Mouse (Mus musculus): ENCODE data around the gene Smbd1. TPM values are rescaled to one million over a fixed set of nuclear protein-coding genes. Genes with fewer than 3 reads are reported as not detected.

Gene Smbd1
- total and polyA plus RNA-seq, 3 experiments, result not detected

GRCm38 (mm10) chr16:32764961-32765360 is 45.3 kb downstream of the Smbd1 start:
- Histone ChIP-seq H3K9ac (ENCODE audit: insufficient read depth, low read depth) (no peak overlapping the region), H3K4me2 (ENCODE audit: insufficient read depth, low read depth, poor library complexity, severe bottlenecking) (no peak overlapping the region), H3K79me2 (replicated peaks; ENCODE audit: control insufficient read depth, extremely low read depth, insufficient read depth, poor library complexity, severe bottlenecking) (no peaks in the 10 kb centered on the region), H3K9me3 (replicated peaks; ENCODE audit: low read length) (peaks cover 3% of the 10 kb centered on the region), H3K4me3 (replicated peaks in 1 of 3; ENCODE audit: low read depth in 2 of 3, low read length in 2 of 3, poor library complexity in 1 of 3) (no peak overlapping the region), H3K4me1 (ENCODE audit: control insufficient read depth in 1 of 2, insufficient read depth in 2 of 2) (0 out of 4 replicates have a peak, but pooled peaks cover 2 to 3% of the 10 kb centered on the region in 2 experiments), H3K36me3 (replicated peaks in 1 of 2; ENCODE audit: control insufficient read depth in 1 of 2, insufficient read depth in 1 of 2, low read length in 1 of 2) (no peaks in the 10 kb centered on the region), H3K27me3 (replicated peaks) (peaks cover 6% of the 10 kb centered on the region), H3K27ac (ENCODE audit: insufficient read depth, low read depth) (no peak overlapping the region)
- dilution Hi-C loops (cut with MboI; ENCODE audit: extremely low pct_ligation_motif_present, extremely low pct_unique_long_range_greater_than_20kb, low sequenced_read_pairs), result no loop called here
- DNase-seq (ENCODE audit: extremely low read depth), result no peak
- TF ChIP-seq HCFC1 (IDR thresholded peaks at IDR 0.05; ENCODE audit: low read depth, low read length) (no peak), MXI1 (IDR thresholded peaks at IDR 0.05; ENCODE audit: low read depth, low read length) (no peak), CHD2 (IDR thresholded peaks at IDR 0.05; ENCODE audit: low read length) (no peak), ETS1 (conservative IDR thresholded peaks at IDR 0.05; ENCODE audit: low read depth, low read length) (no peak), UBTF (IDR thresholded peaks at IDR 0.05; ENCODE audit: low read depth, low read length) (no peak), SIN3A (IDR thresholded peaks at IDR 0.05; ENCODE audit: low read length) (no peak), MEF2A (IDR thresholded peaks at IDR 0.05; ENCODE audit: borderline replicate concordance, low read depth, low read length) (no peak), SMC3 (IDR thresholded peaks at IDR 0.05; ENCODE audit: low read depth, low read length) (no peak), MAFK (IDR thresholded peaks at IDR 0.05; ENCODE audit: insufficient replicate concordance, low read length) (no peak), BHLHE40 (IDR thresholded peaks at IDR 0.05; ENCODE audit: low read depth, low read length) (no peak), JUND (conservative IDR thresholded peaks at IDR 0.05; ENCODE audit: low read depth, low read length) (no peak), USF1 (IDR thresholded peaks at IDR 0.05; ENCODE audit: low read depth, low read length) (no peak), NELFE (IDR thresholded peaks at IDR 0.05; ENCODE audit: low read depth, low read length) (no peak), E2F4 (IDR thresholded peaks at IDR 0.05; ENCODE audit: insufficient replicate concordance, low read depth, low read length) (no peak), RCOR1 (conservative IDR thresholded peaks at IDR 0.05; ENCODE audit: low read depth, low read length) (no peak), CTCF (conservative IDR thresholded peaks at IDR 0.05 in 1 of 2, IDR thresholded peaks at IDR 0.05 in 1 of 2; ENCODE audit: low read depth in 2 of 2, low read length in 2 of 2) (no peak), EP300 (IDR thresholded peaks at IDR 0.05; ENCODE audit: low read length) (no peak), POLR2AphosphoS2 (IDR thresholded peaks at IDR 0.05; ENCODE audit: low read depth, low read length) (no peak), TBP (conservative IDR thresholded peaks at IDR 0.05; ENCODE audit: low read depth, low read length) (no peak)
- in situ Hi-C loops (cut with MboI; ENCODE audit: low pct_ligation_motif_present, low pct_unique_long_range_greater_than_20kb, low sequenced_read_pairs), result loop anchor here (5.0 kb wide), 1 partner anchor 32 kb away; the partner anchor contains the start of gene Muc20

GRCm38 (mm10) chr16:32764550-32764949 is 45.7 kb downstream of the Smbd1 start:
- H3K9ac ChIP-seq (ENCODE audit: insufficient read depth, low read depth), result no peak overlapping the region
- peaks cover 6% of the 10 kb centered on the region for H3K27me3 ChIP-seq (replicated peaks)
- H3K4me1 ChIP-seq (ENCODE audit: control insufficient read depth in 1 of 2, insufficient read depth in 2 of 2), result 0 out of 4 replicates have a peak, but pooled peaks cover 2 to 3% of the 10 kb centered on the region in 2 experiments
- no peak for DNase-seq (ENCODE audit: extremely low read depth)
- no peaks in the 10 kb centered on the region for H3K36me3 ChIP-seq (replicated peaks in 1 of 2; ENCODE audit: control insufficient read depth in 1 of 2, insufficient read depth in 1 of 2, low read length in 1 of 2)
- H3K79me2 ChIP-seq (replicated peaks; ENCODE audit: control insufficient read depth, extremely low read depth, insufficient read depth, poor library complexity, severe bottlenecking), result no peaks in the 10 kb centered on the region
- in situ Hi-C loops (cut with MboI; ENCODE audit: low pct_ligation_motif_present, low pct_unique_long_range_greater_than_20kb, low sequenced_read_pairs) (loop anchor here (5.0 kb wide), 1 partner anchor 33 kb away; the partner anchor contains the start of gene Muc20), dilution Hi-C loops (cut with MboI; ENCODE audit: extremely low pct_ligation_motif_present, extremely low pct_unique_long_range_greater_than_20kb, low sequenced_read_pairs) (no loop called here)
- H3K4me3 ChIP-seq (replicated peaks in 1 of 3; ENCODE audit: low read depth in 2 of 3, low read length in 2 of 3, poor library complexity in 1 of 3), result no peak overlapping the region
- H3K4me2 ChIP-seq (ENCODE audit: insufficient read depth, low read depth, poor library complexity, severe bottlenecking), result no peak overlapping the region
- no peak overlapping the region for H3K27ac ChIP-seq (ENCODE audit: insufficient read depth, low read depth)
- TF ChIP-seq POLR2AphosphoS2 (IDR thresholded peaks at IDR 0.05; ENCODE audit: low read depth, low read length) (no peak), MAFK (IDR thresholded peaks at IDR 0.05; ENCODE audit: insufficient replicate concordance, low read length) (no peak), CTCF (conservative IDR thresholded peaks at IDR 0.05 in 1 of 2, IDR thresholded peaks at IDR 0.05 in 1 of 2; ENCODE audit: low read depth in 2 of 2, low read length in 2 of 2) (peak in 1 of 2 experiments; percentile 58; a peak in 2 of 4 replicates), ELF1 (IDR thresholded peaks at IDR 0.05; ENCODE audit: low read depth, low read length) (no peak), GABPA (IDR thresholded peaks at IDR 0.05; ENCODE audit: insufficient replicate concordance, low read depth, low read length) (no peak), SMC3 (IDR thresholded peaks at IDR 0.05; ENCODE audit: low read depth, low read length) (peak; percentile 61), RAD21 (IDR thresholded peaks at IDR 0.05; ENCODE audit: low read depth, low read length) (peak; percentile 47)
- peaks cover 3% of the 10 kb centered on the region for H3K9me3 ChIP-seq (replicated peaks; ENCODE audit: low read length)
